Mouse (Mus musculus): ENCODE measurements at regions not wholly inside any gene's neighbourhood (a gene's known extent, or its start where the extent isn't known, plus 50 kb on each side); places are given as distances from the start of the nearest gene placed in this dataset.

DNA sequence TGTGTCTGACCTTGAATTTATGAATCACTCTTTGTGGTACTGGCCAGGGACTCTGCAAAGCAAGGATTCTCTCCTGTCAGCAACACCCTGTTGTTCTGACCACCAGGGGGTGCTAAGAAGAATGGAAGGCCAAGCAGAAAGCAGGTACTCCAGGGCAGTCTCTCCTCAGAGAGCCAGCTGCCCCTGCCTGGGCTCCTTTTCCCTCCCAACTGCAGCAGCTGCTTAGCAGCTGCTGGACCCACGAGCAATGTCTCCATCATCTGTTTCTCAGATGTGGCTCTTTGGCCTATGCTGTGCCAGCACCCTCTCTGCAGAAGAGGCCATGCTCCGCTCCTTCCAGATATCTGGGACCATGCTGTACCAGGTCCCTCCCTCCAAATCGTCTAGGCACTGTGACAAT, 124.9 kb downstream of the Abhd5 start:
- WGBS: 43% methylated on average over 3 of the region's 3 CpGs
- no peak overlapping the region for H3K4me3 ChIP-seq (replicated peaks; ENCODE audit: low read length)
- no peaks in the 10 kb centered on the region for H3K27me3 ChIP-seq (ENCODE audit: control insufficient read depth, insufficient read depth, low read length)
- no peak overlapping the region for H3K27ac ChIP-seq (ENCODE audit: low read length)
- ATAC-seq (ENCODE audit: insufficient read depth, low FRiP score): no peak
- no peak overlapping the region for H3K4me2 ChIP-seq (ENCODE audit: low read depth, low read length)
- H3K9ac ChIP-seq (ENCODE audit: low read length): no peak overlapping the region
- H3K9me3 ChIP-seq (replicated peaks; ENCODE audit: control insufficient read depth, low read length): no peaks in the 10 kb centered on the region
- H3K36me3 ChIP-seq (ENCODE audit: control insufficient read depth, insufficient read depth, low read length): no peaks in the 10 kb centered on the region
- no peaks in the 10 kb centered on the region for H3K4me1 ChIP-seq (ENCODE audit: control insufficient read depth, insufficient read depth, low read length)

DNA sequence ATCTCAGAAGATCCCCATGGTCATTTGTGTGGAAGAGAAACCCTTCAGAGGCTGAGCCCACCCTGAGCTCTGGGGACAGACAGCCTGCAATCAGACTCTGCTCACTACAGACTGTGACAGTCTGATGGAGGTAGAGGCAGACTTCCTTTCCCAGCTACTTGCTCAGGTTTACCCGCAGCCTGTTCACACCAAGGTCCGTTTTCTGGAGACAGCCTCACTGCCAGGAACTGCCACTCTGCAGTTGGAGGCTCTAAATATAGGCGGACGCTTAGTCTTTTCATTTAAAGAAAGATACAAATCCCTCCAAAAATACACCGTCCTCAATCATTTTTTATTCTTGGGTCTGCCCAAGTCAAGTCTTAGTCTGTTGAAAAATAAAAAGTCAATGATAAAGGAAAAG, 135.6 kb downstream of the Abhd5 start:
- Histone ChIP-seq H3K9me3 (replicated peaks; ENCODE audit: control insufficient read depth, low read length) (no peaks in the 10 kb centered on the region), H3K4me1 (ENCODE audit: control insufficient read depth, insufficient read depth, low read length) (no peaks in the 10 kb centered on the region), H3K27me3 (ENCODE audit: control insufficient read depth, insufficient read depth, low read length) (no peaks in the 10 kb centered on the region), H3K4me3 (replicated peaks; ENCODE audit: low read length) (no peak overlapping the region), H3K27ac (ENCODE audit: low read length) (no peak overlapping the region), H3K36me3 (ENCODE audit: control insufficient read depth, insufficient read depth, low read length) (no peaks in the 10 kb centered on the region), H3K4me2 (ENCODE audit: low read depth, low read length) (no peak overlapping the region), H3K9ac (ENCODE audit: low read length) (no peak overlapping the region)
- 71% methylated on average over 5 of the region's 5 CpGs for WGBS
- no peak for ATAC-seq (ENCODE audit: insufficient read depth, low FRiP score)

DNA sequence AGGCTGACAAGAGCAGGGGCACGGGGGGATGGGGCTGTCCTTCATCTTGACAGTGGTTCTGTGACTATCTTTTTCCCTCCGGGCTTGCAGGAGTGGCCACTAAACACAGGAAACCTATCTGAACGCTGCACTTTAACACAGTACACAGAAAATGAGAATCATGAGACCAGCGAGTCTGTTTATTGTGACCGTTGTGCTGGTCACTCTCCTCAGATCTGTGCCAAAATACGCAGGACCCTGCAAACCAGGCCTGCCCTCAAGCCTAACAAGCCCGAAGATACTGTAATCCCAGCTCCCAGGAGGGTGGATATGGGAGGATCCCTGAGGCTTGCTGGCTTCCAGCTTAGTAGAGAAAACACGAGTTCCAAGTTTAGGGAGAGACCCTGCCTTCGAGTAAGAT, 143.3 kb downstream of the Abhd5 start:
- Histone ChIP-seq H3K4me2 (ENCODE audit: low read depth, low read length) (no peak overlapping the region), H3K36me3 (ENCODE audit: control insufficient read depth, insufficient read depth, low read length) (no peaks in the 10 kb centered on the region), H3K4me1 (ENCODE audit: control insufficient read depth, insufficient read depth, low read length) (no peaks in the 10 kb centered on the region), H3K4me3 (replicated peaks; ENCODE audit: low read length) (no peak overlapping the region), H3K27me3 (ENCODE audit: control insufficient read depth, insufficient read depth, low read length) (no peaks in the 10 kb centered on the region), H3K9me3 (replicated peaks; ENCODE audit: control insufficient read depth, low read length) (no peaks in the 10 kb centered on the region), H3K9ac (ENCODE audit: low read length) (no peak overlapping the region), H3K27ac (ENCODE audit: low read length) (no peak overlapping the region)
- no peak for ATAC-seq (ENCODE audit: insufficient read depth, low FRiP score)
- WGBS: 66% methylated on average over 9 of the region's 9 CpGs

DNA sequence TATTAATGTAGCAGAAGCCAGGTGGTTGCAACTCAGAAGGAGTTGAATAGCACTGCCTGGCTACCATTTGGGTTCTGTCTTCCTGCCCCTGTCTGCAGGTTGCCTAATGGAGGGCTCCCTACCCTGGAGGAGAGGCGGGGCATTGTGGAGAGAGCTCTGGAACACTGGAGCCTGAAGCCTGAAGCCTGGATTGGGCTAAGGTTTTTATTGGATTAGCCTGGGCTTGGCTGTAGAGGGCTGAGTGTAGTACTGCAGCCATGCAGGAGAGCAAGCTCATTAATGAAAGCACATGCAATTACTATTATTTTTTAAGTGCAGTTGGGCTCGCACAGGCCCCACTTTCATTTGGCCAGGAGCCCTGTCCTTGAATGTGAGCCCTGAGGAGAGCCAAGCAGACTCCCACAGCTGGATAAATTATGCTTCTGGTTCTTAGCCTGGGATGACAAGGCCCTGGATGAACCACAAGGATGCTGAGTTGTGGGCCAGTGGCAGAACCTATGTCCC, 145.1 kb downstream of the Abhd5 start:
- Histone ChIP-seq H3K9me3 (replicated peaks; ENCODE audit: control insufficient read depth, low read length) (no peaks in the 10 kb centered on the region), H3K36me3 (ENCODE audit: control insufficient read depth, insufficient read depth, low read length) (no peaks in the 10 kb centered on the region), H3K27me3 (ENCODE audit: control insufficient read depth, insufficient read depth, low read length) (no peaks in the 10 kb centered on the region), H3K4me2 (ENCODE audit: low read depth, low read length) (no peak overlapping the region), H3K4me3 (replicated peaks; ENCODE audit: low read length) (no peak overlapping the region), H3K9ac (ENCODE audit: low read length) (no peak overlapping the region), H3K4me1 (ENCODE audit: control insufficient read depth, insufficient read depth, low read length) (no peaks in the 10 kb centered on the region), H3K27ac (ENCODE audit: low read length) (no peak overlapping the region)
- ATAC-seq (ENCODE audit: insufficient read depth, low FRiP score): no peak
- WGBS: 70% methylated on average over 2 of the region's 2 CpGs

DNA sequence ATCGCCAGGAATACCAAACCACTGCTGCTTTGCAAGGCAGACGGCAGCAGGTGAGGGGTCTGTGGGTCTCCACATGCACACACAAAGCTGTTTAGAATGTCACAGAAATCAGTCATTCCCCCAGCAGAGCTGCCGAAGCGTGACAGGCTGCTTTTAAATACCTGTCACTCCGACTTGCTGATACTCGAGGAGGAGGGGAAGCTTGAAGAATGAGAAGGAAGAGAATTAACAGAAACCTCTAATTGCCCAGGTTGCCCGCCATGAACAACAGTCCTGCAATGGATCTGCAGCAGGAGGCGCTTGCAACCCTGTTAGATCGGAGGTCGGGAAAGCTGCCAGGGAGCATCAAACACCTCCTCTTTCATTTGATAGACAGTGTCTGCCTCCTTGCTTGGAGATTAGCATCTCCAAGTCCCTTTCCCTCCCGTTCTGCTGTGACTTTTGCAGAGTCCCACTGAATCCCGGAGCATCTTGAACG, 150.5 kb downstream of the Abhd5 start:
- ATAC-seq (ENCODE audit: insufficient read depth, low FRiP score): no peak
- Histone ChIP-seq H3K9ac (ENCODE audit: low read length) (no peak overlapping the region), H3K4me2 (ENCODE audit: low read depth, low read length) (no peak overlapping the region), H3K27ac (ENCODE audit: low read length) (no peak overlapping the region), H3K36me3 (ENCODE audit: control insufficient read depth, insufficient read depth, low read length) (no peaks in the 10 kb centered on the region), H3K4me3 (replicated peaks; ENCODE audit: low read length) (no peak overlapping the region), H3K9me3 (replicated peaks; ENCODE audit: control insufficient read depth, low read length) (no peaks in the 10 kb centered on the region), H3K27me3 (ENCODE audit: control insufficient read depth, insufficient read depth, low read length) (no peaks in the 10 kb centered on the region), H3K4me1 (ENCODE audit: control insufficient read depth, insufficient read depth, low read length) (no peaks in the 10 kb centered on the region)
- WGBS: 38% methylated on average over 13 of the region's 13 CpGs

DNA sequence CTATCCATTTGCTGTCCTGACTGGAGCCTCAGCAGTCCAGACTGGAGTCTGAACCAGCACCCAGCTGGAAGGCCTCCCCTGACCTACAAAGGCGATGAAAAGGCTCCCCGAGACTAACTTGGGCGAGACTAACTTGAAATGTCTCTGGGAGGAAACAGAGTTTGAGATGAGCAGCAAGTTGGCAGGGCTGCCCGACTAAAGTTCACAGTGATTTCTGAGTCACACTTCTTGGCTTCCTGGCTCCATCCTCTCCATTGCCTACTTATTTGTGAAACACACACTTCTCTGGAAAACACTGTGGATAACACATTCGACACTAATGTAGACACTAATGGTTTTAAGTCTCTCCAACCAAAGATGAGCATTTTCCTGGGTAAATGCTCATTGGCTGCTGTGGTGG, 170.2 kb downstream of the Abhd5 start:
- Histone ChIP-seq H3K27me3 (ENCODE audit: control insufficient read depth, insufficient read depth, low read length) (no peaks in the 10 kb centered on the region), H3K9ac (ENCODE audit: low read length) (no peak overlapping the region), H3K4me2 (ENCODE audit: low read depth, low read length) (no peak overlapping the region), H3K27ac (ENCODE audit: low read length) (no peak overlapping the region), H3K4me1 (ENCODE audit: control insufficient read depth, insufficient read depth, low read length) (no peaks in the 10 kb centered on the region), H3K36me3 (ENCODE audit: control insufficient read depth, insufficient read depth, low read length) (no peaks in the 10 kb centered on the region), H3K9me3 (replicated peaks; ENCODE audit: control insufficient read depth, low read length) (no peaks in the 10 kb centered on the region), H3K4me3 (replicated peaks; ENCODE audit: low read length) (no peak overlapping the region)
- ATAC-seq (ENCODE audit: insufficient read depth, low FRiP score): no peak
- 68% methylated on average over 5 of the region's 5 CpGs for WGBS

DNA sequence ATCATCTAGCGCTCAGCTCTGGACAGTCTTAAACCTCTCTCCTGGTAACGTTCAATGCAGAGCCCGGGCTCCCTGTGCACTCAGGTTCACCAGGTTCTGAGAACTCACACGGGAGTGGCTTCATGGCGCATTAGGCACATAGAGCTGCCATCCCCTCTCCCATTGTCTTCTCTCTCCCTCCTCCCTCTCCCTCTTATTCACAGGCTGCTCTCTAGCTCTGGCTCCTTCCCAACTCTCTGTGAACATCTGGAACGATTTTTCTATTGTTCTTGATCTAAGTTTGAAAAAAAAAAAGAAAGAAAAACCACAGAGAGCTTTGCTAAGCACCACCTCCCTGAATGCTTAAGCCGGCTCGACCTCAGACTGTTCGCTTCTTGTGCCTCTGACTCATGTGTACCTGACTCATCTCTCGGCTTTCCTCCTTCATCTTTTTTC, 174.2 kb downstream of the Abhd5 start:
- Histone ChIP-seq H3K9ac (ENCODE audit: low read length) (no peak overlapping the region), H3K9me3 (replicated peaks; ENCODE audit: control insufficient read depth, low read length) (no peaks in the 10 kb centered on the region), H3K4me1 (ENCODE audit: control insufficient read depth, insufficient read depth, low read length) (no peaks in the 10 kb centered on the region), H3K4me2 (ENCODE audit: low read depth, low read length) (no peak overlapping the region), H3K4me3 (replicated peaks; ENCODE audit: low read length) (no peak overlapping the region), H3K27me3 (ENCODE audit: control insufficient read depth, insufficient read depth, low read length) (no peaks in the 10 kb centered on the region), H3K27ac (ENCODE audit: low read length) (no peak overlapping the region), H3K36me3 (ENCODE audit: control insufficient read depth, insufficient read depth, low read length) (no peaks in the 10 kb centered on the region)
- no peak for ATAC-seq (ENCODE audit: insufficient read depth, low FRiP score)
- 38% methylated on average over 10 of the region's 10 CpGs for WGBS

DNA sequence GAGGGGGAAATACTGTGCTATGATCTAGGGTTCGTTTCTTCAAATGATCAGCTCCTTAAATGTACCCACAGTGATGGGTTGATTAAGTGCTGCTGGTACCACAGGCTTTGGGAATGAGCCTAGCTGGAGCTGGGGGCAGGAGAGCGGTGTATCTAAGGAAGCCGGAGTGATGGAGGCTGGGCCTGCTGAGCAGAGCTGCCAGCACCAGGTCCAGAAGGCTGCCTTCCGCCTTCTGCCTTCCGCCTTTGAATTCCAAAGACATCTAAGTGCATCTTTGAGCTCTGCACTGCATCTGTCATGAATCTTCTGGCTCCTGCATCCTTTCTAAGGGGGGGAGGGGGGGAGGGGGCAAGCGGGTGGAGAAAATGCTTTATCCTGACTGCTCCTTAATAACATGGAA, 176.9 kb downstream of the Abhd5 start:
- Histone ChIP-seq H3K27ac (ENCODE audit: low read length) (no peak overlapping the region), H3K4me2 (ENCODE audit: low read depth, low read length) (no peak overlapping the region), H3K4me3 (replicated peaks; ENCODE audit: low read length) (no peak overlapping the region), H3K27me3 (ENCODE audit: control insufficient read depth, insufficient read depth, low read length) (no peaks in the 10 kb centered on the region), H3K9me3 (replicated peaks; ENCODE audit: control insufficient read depth, low read length) (no peaks in the 10 kb centered on the region), H3K36me3 (ENCODE audit: control insufficient read depth, insufficient read depth, low read length) (no peaks in the 10 kb centered on the region), H3K9ac (ENCODE audit: low read length) (no peak overlapping the region), H3K4me1 (ENCODE audit: control insufficient read depth, insufficient read depth, low read length) (no peaks in the 10 kb centered on the region)
- ATAC-seq (ENCODE audit: insufficient read depth, low FRiP score): no peak
- WGBS: 65% methylated on average over 6 of the region's 6 CpGs

DNA sequence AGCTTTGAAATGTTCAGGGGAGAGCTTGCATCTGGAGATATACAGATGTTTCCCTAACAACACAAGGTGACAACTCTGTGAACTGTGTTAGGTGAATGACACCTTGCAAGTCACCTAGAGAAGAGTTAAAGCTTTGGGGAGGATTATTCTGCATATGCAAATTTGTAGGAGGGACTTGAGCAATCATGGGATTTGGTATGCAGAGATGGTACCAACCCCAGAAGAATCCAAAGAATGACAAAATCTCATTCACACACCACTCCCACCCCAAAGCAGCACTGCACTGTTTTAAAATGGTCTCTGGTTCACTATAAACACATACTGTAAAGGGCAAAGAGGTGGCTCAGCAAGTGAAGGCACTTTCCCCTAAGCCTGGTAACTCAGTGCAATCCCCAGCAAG, 178.3 kb downstream of the Abhd5 start:
- no peaks in the 10 kb centered on the region for H3K4me1 ChIP-seq (ENCODE audit: control insufficient read depth, insufficient read depth, low read length)
- no peaks in the 10 kb centered on the region for H3K36me3 ChIP-seq (ENCODE audit: control insufficient read depth, insufficient read depth, low read length)
- no peak overlapping the region for H3K27ac ChIP-seq (ENCODE audit: low read length)
- no peaks in the 10 kb centered on the region for H3K9me3 ChIP-seq (replicated peaks; ENCODE audit: control insufficient read depth, low read length)
- no peak overlapping the region for H3K4me2 ChIP-seq (ENCODE audit: low read depth, low read length)
- no peaks in the 10 kb centered on the region for H3K27me3 ChIP-seq (ENCODE audit: control insufficient read depth, insufficient read depth, low read length)
- H3K9ac ChIP-seq (ENCODE audit: low read length): no peak overlapping the region
- ATAC-seq (ENCODE audit: insufficient read depth, low FRiP score): no peak
- no peak overlapping the region for H3K4me3 ChIP-seq (replicated peaks; ENCODE audit: low read length)

DNA sequence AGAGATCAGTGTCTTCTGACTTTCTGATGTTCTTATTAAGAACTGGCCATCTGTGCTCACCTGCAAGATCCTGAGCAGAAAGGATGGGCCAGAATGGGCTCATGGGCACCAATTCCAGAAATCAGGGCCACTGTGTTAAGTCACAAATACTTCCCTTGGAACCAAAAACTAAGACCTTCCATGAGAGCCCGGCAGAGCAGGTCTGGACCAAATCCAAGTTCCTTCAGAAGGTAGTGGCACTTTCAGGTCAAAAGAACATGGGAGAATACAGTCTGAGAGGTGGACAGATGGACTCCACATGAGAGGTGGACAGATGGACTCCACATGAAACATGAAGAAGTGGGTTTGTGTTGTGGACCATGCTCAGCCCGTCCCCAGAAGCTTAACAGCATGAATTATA, 180.4 kb downstream of the Abhd5 start:
- H3K27me3 ChIP-seq (ENCODE audit: control insufficient read depth, insufficient read depth, low read length): no peaks in the 10 kb centered on the region
- ATAC-seq (ENCODE audit: insufficient read depth, low FRiP score): no peak

More for the DNA sequence above, 180.4 kb downstream of the Abhd5 start:
- H3K9ac ChIP-seq (ENCODE audit: low read length): no peak overlapping the region
- no peaks in the 10 kb centered on the region for H3K9me3 ChIP-seq (replicated peaks; ENCODE audit: control insufficient read depth, low read length)
- no peak overlapping the region for H3K4me3 ChIP-seq (replicated peaks; ENCODE audit: low read length)
- H3K36me3 ChIP-seq (ENCODE audit: control insufficient read depth, insufficient read depth, low read length): no peaks in the 10 kb centered on the region
- H3K4me2 ChIP-seq (ENCODE audit: low read depth, low read length): no peak overlapping the region
- 81% methylated on average over 2 of the region's 2 CpGs for WGBS
- H3K27ac ChIP-seq (ENCODE audit: low read length): no peak overlapping the region
- H3K4me1 ChIP-seq (ENCODE audit: control insufficient read depth, insufficient read depth, low read length): no peaks in the 10 kb centered on the region
